Mouse (Mus musculus) common myeloid progenitor, adult 5-6 weeks (primary cell): ENCODE data around the gene Fam241b. TPM values are rescaled to one million over a fixed set of nuclear protein-coding genes. Genes with fewer than 3 reads are reported as not detected.
"Not testable (repeated sequence)": the region's sequence is repeated elsewhere in the genome, so short reads cannot be mapped to it uniquely, and the experiment has no call there.

ENCODE experiments used
- ATAC-seq: replicated peaks from 2 replicates; pipeline ENCODE4 v1.8.0; 2016; ENCODE audit warnings: low read depth, mild to moderate bottlenecking, moderate TSS enrichment, inconsistent platforms; ENCODE audit not compliant: poor library complexity, severe bottlenecking
- total RNA-seq: library from RNA; stranded (forward); fragments of 200-1000, 187-1606 nt; gene quantifications from 2 replicates; pipeline ENCODE4 v1.2.3, GENCODE M21; 2017

Gene Fam241b
- total RNA-seq, 1 experiment from 2014 or later, result 1.1 TPM

- no peak for ATAC-seq
These were observed 56.9 kb downstream of the Fam241b start for GRCm38 (mm10) chr10:62086826-62087225.

DNA sequence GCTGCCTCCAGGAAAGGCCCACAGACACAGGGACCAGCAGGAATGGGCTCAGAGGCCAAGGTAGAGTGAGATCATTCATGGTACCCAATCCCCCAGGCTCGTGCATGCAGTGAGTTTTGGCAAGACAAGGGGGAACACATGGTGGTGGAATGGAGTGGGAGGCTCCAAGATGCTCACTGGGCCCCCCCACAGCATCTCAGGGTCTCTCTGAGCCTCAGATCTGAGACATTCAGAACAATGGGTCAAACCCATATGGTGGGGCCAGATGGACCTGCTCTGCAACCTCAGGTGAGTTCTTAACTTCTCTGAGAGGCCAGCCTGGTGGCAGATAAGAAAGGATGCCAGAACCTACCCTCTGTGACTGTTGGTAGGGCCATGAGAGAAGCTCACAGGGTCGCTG lies 57.7 kb downstream of the Fam241b start:
- no peak for ATAC-seq

DNA sequence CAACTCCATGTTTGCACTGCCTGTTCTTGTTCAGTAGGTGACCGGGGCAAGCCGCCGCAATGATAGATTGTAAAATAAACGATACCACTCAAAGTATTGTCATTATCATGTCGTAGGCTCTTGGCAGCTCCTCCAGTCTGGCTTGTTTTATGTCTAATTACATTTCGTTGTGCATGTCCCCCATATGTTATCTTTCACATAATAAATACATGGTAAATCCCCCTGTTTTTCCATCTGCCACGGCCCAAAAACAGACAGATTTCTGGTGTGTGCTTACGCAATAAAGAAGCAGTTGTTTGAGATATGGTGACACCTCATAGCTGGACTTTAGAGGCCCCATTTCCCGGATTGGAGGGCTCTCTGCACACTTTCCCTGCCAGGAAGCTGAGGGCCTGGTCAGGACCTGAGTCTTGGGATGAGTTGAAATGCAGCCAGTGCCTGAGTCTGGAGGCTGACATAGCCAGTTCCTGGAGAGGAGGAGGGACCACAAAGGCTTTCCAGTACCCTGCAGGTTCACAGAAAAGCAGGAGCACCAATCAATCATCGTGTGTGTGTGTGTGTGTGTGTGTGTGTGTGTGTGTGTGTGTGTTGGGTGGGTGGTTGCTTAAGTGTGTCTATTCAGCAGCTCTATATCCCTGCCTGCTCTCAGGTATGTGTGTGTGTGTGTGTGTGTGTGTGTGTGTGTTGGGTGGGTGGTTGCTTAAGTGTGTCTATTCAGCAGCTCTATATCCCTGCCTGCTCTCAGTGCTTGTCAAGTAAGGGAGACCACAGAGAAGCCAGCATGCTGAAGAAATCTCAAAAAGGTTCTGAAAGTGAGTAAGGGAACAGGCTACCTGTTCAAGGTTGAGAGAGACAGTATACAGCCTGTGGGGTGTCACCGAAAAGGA lies 67.2 kb downstream of the Fam241b start:
- no peak for ATAC-seq

DNA sequence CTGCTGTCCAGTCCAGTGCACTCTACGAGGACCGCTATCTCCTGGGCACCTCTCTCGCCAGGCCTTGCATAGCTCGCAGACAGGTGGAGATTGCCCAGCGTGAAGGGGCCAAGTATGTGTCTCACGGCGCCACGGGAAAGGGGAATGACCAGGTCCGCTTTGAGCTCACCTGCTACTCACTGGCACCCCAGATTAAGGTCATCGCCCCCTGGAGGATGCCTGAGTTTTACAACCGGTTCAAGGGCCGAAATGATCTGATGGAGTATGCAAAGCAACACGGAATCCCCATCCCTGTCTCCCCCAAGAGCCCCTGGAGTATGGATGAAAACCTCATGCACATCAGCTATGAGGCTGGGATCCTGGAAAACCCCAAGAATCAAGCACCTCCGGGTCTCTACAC lies 72.4 kb downstream of the Fam241b start:
- not testable (repeated sequence) for ATAC-seq

DNA sequence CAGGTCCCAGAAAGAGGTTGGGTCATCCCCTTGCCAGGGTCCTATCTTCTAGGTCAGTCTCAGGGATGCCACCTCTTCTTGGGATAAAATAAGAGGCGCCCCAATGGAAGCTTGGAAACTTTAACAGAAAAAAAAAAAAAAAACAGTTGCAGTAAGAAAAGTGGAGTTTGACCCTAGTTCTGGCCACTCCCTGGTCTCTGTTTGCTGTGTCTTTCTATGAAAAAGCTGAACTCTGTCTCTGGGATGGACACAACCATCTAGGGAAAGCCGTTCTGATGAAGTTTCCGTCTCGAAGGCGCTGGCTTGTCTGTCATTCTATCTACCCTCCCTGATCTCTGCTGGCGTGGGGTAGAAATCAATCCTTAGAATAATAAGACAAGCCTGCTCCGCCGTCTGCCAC lies 73.1 kb downstream of the Fam241b start:
- no peak for ATAC-seq

DNA sequence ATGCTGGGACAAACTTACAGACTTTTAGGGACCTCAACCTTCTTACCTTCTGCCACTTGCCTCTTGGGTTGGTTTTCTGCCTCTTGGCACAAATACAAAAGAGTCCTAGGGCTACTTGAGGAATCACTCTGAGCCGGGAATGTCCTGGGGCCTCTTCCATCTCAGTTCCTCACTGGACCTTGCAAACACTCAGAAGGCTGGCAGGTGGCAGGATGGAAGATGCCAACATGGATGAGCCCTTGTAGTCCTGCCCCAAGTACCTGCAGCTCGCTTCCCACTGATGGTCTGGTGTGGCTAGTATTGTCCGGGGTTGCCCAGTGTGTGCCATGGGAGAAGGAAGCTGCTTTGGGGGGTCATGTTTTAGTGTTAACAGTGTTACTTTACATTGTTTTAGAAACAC lies 73.8 kb downstream of the Fam241b start:
- ATAC-seq, result no peak

DNA sequence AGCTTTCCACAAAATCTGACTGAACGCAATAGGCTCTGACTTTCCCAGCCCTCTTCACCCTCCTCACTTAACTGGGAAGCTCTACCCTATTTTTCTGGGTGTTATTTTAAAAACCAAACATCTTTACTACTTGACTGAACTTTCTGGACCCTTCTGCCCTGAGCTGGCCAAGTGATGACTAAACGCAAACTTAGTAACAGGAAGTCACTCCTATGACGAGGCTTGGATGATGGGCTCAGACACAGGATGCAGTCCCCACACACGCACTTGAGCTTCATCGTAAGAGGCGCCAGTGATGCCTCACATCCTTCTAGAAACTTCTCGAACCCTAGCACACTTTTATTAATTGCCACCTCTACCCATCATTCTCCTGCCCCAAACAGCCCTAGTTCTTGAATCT lies 74.3 kb downstream of the Fam241b start:
- ATAC-seq, result no peak

- ATAC-seq, result no peak
These were observed 75.2 kb downstream of the Fam241b start for GRCm38 (mm10) chr10:62068532-62068931.

GRCm38 (mm10) chr10:62066213-62066612 lies 77.5 kb downstream of the Fam241b start:
- peak; percentile 81 for ATAC-seq

DNA sequence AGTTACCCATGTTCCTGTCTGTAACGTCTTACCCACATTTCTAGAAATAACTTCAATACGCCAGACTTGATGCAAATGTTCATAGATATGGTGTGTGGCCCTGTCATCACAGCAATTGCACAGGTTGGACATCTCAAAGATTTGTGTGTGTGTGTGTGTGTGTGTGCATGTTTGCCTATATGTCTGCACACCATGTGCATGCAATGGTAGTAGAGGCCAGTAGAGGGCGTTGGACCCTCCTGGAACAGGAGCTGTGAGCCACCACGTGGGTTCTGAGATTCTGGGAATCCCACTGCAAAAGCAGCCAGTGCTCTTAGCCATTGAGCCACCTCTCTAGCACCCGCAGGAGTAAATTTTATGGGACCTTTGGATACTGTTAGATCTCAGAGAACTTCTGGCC lies 80.9 kb downstream of the Fam241b start:
- ATAC-seq, result no peak

DNA sequence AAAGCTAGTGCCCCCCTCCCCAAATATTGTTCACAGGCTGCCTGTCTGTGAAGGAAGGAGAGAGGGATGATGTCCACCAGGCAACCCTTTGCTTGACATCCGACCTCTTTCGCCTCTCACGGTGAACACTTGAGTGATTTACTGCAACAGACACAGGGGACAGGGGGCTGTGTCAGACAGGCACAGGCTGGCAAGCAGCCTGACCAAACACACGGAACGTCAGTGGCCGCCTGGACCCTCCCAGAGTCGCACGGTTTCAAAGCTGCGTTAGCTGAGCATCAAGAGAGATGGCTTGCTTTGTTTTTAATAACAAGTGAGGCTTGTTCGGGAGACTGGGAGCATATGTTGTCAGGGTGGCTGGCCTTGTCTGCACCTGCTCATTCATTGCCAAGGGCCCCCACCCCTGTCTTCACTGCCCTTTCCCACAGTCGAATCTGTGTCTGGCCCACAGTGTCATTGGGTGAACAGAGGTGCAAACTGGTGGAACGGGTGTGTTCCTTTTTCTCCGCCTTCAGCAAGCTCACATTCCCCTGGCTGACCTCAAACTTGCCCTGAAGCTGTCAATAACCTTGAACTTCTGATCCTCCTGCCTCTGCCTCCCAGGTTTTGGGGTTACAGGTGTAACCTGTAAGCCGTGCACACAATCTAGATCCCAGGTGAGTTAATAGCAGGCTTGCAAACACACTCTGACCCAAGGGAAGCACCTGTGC lies 82.6 kb downstream of the Fam241b start:
- ATAC-seq, result no peak

DNA sequence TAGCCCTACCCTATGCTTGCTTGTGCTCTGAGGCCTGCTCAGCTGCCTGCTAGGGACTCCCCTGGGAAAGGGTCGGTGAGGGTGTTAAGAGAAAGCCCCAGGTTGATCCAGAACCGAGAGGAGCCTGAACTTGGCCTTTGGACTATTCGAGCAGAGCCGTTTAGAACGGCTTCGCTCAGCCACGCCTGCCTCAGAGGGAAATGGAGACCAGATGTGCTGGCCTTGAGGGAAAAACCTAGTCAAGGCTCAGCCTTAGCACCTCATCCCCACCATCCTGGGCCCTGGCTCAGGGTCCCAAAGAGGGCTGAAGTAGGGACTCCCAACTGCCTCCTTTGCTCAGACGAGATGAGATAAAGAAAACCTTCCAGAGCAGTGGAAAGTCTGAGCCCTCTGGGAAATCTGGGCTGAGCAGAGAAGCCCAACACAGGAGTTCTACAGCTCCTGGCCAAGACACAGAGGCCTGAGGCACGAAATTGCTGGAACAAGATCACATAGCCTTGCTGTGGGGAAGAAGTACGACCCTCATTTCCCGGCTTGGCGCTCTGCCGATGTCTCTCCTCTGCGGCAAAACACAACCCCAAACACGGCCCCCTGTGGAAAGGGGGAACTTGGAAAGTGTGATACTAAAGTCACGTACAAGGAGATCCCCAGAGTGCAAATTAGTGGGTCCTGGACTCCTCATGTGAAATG lies 83.4 kb downstream of the Fam241b start:
- ATAC-seq, result no peak

DNA sequence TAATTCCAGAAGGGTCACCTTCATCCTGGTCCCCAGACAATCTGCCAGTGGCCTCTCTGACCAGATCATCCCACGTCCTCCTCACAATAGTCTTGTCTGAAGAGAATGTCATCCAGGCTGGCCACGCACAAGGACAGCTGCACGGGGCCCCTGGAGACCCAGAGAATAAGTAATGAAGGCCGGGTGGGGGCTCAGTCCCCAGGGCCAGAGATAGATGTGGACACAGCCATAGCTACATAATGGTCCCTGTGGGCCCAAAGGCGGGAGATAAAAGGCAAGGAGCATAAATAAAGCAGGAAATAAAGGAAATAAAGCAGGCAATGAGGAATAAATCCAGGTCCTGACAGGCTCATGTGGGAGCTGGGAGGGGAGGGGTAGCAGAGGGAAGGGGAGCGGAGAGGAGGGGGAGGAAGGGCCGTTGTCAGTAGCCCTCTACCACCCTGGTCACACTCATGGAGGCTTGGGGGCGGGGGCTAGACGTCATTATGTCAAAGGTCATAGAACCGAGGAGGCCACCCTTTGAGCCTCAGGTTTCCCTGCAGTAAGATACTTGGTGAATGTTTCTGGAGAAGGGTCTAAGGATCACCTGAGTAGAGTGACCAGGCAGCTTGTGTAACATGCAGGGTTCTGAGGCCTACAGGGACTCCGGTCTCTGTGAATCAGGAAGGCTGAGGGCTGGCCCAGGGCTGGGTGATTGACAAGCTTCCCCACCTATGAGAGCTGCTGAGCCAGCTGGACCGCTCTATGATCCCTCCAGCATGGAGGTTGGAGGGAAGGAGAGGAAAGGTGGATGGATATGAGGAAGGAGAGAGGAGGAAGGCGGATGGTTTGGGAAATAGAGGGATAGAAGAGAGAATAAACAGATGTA lies 85.0 kb downstream of the Fam241b start:
- no peak for ATAC-seq

Other genes with a start within 250 kb of the Fam241b start
- gene Col13a1, start 164.8 kb downstream of the Fam241b start, total RNA-seq, result not detected in 2 replicates
- gene Neurog3, start 10.8 kb downstream of the Fam241b start, total RNA-seq, result not detected in 2 replicates
- gene Tspan15, start 87.3 kb upstream of the Fam241b start, total RNA-seq, result 0.32 and 3.6 TPM in 2 replicates
- gene Tacr2, start 108.5 kb upstream of the Fam241b start, total RNA-seq, result not detected in 2 replicates
- gene Hk1, start 236.0 kb upstream of the Fam241b start, total RNA-seq, result 156 and 195 TPM in 2 replicates